Mouse (Mus musculus) MEL-GATA-1-ER (cell line): ENCODE measurements around the gene Zfp987.
"Not testable (repeated sequence)": the region's sequence is repeated elsewhere in the genome, so short reads cannot be mapped to it uniquely, and the experiment has no call there.

Source experiments
- DNase-seq: peaks from one replicate; pipeline ENCODE4 v3.0.0-alpha.2; 2012; ENCODE audit warnings: low read depth; ENCODE audit errors: extremely low read depth

Zfp987 gene

DNA sequence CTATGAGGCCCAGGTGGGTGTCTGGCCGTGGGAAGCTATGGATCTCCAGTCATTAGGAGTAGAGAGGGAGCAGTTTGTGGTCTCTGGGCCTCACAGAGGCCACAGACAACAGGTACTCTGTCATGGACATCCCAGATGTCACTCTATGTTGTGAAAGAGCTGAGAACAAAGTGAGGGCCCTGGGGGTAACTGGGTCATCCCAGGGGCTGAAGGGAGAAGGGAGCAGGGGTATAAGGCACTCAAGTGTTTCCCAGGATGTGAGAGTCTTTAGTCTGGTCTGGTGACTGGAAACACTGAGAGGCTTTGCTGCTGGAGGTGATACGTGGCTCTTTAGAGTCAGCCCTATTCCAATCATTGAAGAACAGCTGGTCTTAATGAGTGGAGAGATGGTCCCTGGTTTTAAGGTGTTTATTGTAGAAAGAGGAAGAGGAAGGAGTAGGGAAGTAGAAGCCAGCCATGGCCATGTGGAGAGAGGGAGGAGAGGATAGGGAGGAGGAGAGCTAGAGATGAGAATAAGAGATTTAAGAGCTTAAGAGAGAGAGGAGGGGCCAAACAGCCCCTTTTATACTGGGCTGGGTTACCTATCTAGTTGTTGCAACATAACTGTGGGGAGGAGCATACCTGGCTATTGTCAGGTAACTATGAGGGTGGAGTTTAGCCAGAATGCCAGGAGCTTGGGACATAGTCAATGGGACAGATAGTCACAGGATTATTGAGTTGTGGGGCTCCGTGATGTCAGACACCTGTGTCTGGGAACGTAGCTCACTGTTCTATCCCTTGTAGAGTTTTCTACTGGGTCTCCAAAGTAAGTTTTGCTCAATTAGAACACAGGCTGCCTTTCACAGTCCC lies 76.5 kb downstream of the Zfp987 start:
- not testable (repeated sequence) for DNase-seq
